Mouse (Mus musculus) liver, adult 2 months (tissue): ENCODE measurements at regions not wholly inside any gene's neighbourhood (a gene's known extent, or its start where the extent isn't known, plus 50 kb on each side); places are given as distances from the start of the nearest gene placed in this dataset.

Source experiments
- CTCF ChIP-seq: fragments of 200-500 bp; IDR thresholded peaks from 2 replicates; pipeline ENCODE4 v1.5.1; 2011; ENCODE audit warnings: low read depth, low read length, control low read depth
- POLR2A ChIP-seq: fragments of 200-500 bp; IDR thresholded peaks from 2 replicates; pipeline ENCODE4 v1.6.1; 2011; ENCODE audit warnings: low read length, control low read depth; ENCODE audit not compliant: insufficient read depth; ENCODE audit errors: extremely low read depth

- TF ChIP-seq CTCF = no peak
- TF ChIP-seq POLR2A = no peak
Observed at GRCm38 (mm10) chr1:77082410-77082809, 432.5 kb downstream of the Epha4 start.
